Comparison of ENCODE assay signal across 19 mouse cellular contexts in the genomic region with DNA sequence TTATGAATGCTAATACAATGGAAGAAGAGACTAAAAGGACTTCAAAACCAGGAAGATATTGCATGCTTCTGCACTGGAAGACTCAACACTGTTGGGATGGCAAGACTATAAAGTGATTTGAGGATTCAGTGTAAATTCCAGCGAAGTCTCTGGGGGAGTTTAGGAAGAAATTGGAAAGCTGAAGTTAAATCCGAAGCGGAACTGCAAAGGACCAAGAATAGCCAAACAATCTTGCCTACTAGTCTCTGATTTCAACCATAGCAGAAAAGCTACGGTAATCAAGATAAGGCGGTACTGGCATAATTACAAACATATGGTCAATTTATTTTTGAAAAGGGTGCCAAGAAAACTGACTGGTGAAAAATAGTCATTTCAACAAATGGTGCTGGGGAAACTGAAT.
"Had no signal": no experiment of that assay in that cellular context is flagged by ENCODE, and none has a peak within 500 bp of the region (broad histone marks: within the 10 kb centered on the region; RNA-seq: fewer than 3 reads in every experiment).

No protein-coding gene starts in this region.

- H3K36me3 ChIP-seq: liver, embryonic 13.5 days; midbrain, embryonic 12.5 days; midbrain, embryonic 15.5 days; neural tube, embryonic 12.5 days; neural tube, embryonic 15.5 days; stomach, embryonic 15.5 days had no signal

- DNase-seq: kidney, postnatal 25 days; layer of hippocampus, postnatal 36 days; liver, embryonic 13.5 days; lung, embryonic 14.5 days; right cerebral cortex, adult 18-20 months; right cerebral cortex, postnatal 25 days; spleen, adult 18-20 months; thymus, adult 18-20 months; thymus, postnatal 36 days had no signal

- H3K9ac ChIP-seq: liver, embryonic 13.5 days; lung, embryonic 14.5 days; midbrain, embryonic 12.5 days; midbrain, embryonic 15.5 days; neural tube, embryonic 12.5 days; neural tube, embryonic 15.5 days; stomach, embryonic 15.5 days had no signal

- H3K4me1 ChIP-seq: liver, embryonic 13.5 days; midbrain, embryonic 12.5 days; midbrain, embryonic 15.5 days; neural tube, embryonic 12.5 days; neural tube, embryonic 15.5 days; stomach, embryonic 15.5 days had no signal

- H3K4me2 ChIP-seq: liver, embryonic 13.5 days; lung, embryonic 14.5 days; midbrain, embryonic 12.5 days; midbrain, embryonic 15.5 days; neural tube, embryonic 12.5 days; neural tube, embryonic 15.5 days; stomach, embryonic 15.5 days had no signal

- ATAC-seq: lung, postnatal 0 days; midbrain, embryonic 15.5 days had no signal

- H3K4me3 ChIP-seq: layer of hippocampus, adult 2 months; left cerebral cortex, adult 2 months; liver, embryonic 13.5 days; midbrain, embryonic 12.5 days; midbrain, embryonic 15.5 days; neural tube, embryonic 12.5 days; neural tube, embryonic 15.5 days; stomach, embryonic 15.5 days had no signal

- H3K27me3 ChIP-seq: liver, embryonic 13.5 days; midbrain, embryonic 12.5 days; midbrain, embryonic 15.5 days; neural tube, embryonic 12.5 days; neural tube, embryonic 15.5 days; stomach, embryonic 15.5 days had no signal

- H3K9me3 ChIP-seq: liver, embryonic 13.5 days; midbrain, embryonic 12.5 days; midbrain, embryonic 15.5 days; neural tube, embryonic 12.5 days; neural tube, embryonic 15.5 days; stomach, embryonic 15.5 days had no signal

- H3K27ac ChIP-seq: kidney, postnatal 0 days; layer of hippocampus, adult 2 months; left cerebral cortex, adult 2 months; liver, embryonic 13.5 days; macrophage; midbrain, embryonic 12.5 days; midbrain, embryonic 15.5 days; neural tube, embryonic 12.5 days; neural tube, embryonic 15.5 days; stomach, embryonic 15.5 days had no signal
